Mouse (Mus musculus): Measurements from ENCODE around the gene Inca1. TPM values are rescaled to one million over a fixed set of nuclear protein-coding genes. Genes with fewer than 3 reads are reported as not detected.

Inca1 gene
- total and polyA plus RNA-seq, 3 experiments: 1.7 to 3.8 (median 3.4) TPM

DNA sequence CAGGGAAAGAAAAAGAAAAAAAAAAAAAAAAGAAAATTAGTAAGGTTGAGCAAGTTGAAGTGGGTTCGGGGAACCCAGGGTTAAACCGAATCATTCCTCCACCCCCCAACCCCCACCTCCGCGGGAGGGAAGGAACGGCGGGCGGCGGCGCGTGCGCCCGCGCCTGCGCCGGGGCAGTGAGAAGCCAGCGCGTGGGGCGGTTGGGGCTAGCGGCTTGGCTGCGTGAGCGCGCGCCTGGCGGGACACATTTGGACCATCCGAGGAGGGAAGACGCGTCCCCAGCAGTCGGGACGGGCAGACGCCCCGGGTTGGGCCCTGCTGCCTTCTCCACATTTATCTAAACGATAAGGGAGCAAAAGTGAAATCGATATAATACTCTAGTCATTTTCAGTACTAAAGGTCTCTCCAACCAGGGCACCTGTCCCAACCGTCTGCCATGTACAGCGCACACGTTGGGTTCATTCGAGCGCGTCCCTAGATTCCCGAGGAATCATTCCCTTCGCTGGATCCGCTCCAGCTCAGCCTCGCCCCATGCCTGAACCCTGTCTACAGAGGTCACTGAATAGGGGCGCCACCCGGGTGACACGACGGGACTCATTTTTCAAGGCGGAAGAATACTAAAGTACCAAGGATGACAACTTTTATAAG lies 44.9 kb downstream of the Inca1 start (continued):
- TF ChIP-seq BHLHE40 (IDR thresholded peaks at IDR 0.05; ENCODE audit: low read depth, low read length): peak; percentile 92
- peak; percentile 93 for TF ChIP-seq SIN3A (IDR thresholded peaks at IDR 0.05; ENCODE audit: low read length)
- peak; percentile 23; the same call in 1 of the 2 replicates for TF ChIP-seq HCFC1 (IDR thresholded peaks at IDR 0.05; ENCODE audit: low read depth, low read length)
- no peak for TF ChIP-seq RAD21 (IDR thresholded peaks at IDR 0.05; ENCODE audit: low read depth, low read length)
- TF ChIP-seq NELFE (IDR thresholded peaks at IDR 0.05; ENCODE audit: low read depth, low read length): peak; percentile 96

DNA sequence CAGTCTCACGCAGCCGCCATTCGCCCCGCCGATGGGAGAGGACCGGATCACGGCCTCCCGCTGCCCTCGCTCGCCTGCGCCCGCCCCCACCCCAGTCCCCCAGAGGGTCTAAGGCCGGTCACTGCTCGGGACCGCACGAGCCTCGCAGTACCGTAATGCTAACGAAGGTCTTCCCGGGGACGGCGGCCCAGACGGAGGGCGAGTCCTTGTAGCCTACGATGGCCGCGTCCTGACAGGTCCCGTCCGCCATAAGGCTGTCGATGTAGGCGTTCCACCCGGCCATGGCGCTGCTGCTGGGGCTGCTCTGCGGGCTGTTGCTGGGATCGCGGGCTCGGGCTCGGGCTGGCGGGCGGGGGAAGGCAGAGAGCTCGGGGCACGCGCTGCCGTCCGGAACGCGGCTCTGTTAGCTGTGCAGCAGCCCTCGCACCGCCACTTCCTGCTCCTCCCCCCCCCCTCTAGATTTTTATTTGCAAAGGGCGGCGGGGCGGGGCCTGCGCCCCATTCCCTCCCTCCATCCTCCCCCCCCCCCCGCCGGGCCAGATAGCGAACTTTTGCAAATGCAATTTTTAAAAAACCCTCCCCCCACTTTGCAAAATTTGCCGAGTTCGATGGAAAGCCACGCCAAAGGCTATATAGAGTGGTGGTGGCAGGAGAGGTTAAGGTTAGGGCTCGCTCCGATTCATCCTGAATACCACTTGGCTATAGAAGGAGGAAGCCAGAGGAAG lies 45.6 kb downstream of the Inca1 start, which contains the start of gene Pfn1:
TSS of gene Pfn1 (minus strand) at position 447 of the 725 bp plus-strand sequence.
- in situ Hi-C loops (cut with MboI; ENCODE audit: low pct_ligation_motif_present, low pct_unique_long_range_greater_than_20kb, low sequenced_read_pairs) (no loop called here), dilution Hi-C loops (cut with MboI; ENCODE audit: extremely low pct_ligation_motif_present, extremely low pct_unique_long_range_greater_than_20kb, low sequenced_read_pairs) (no loop called here)
- DNase-seq (ENCODE audit: extremely low read depth): peak; percentile 95

More for the DNA sequence above, 45.6 kb downstream of the Inca1 start, which contains the start of gene Pfn1:
- Histone ChIP-seq H3K27me3 (replicated peaks) (no peaks in the 10 kb centered on the region), H3K9ac (ENCODE audit: insufficient read depth, low read depth) (peak within 1 kb of the TSS; percentile 99), H3K79me2 (replicated peaks; ENCODE audit: control insufficient read depth, extremely low read depth, insufficient read depth, poor library complexity, severe bottlenecking) (peaks cover 50% of the 10 kb centered on the region), H3K9me3 (replicated peaks; ENCODE audit: low read length) (no peaks in the 10 kb centered on the region), H3K4me3 (replicated peaks in 1 of 3; ENCODE audit: low read depth in 2 of 3, low read length in 2 of 3, poor library complexity in 1 of 3) (peak within 1 kb of the TSS; percentile 74 to 99 (median 78)), H3K4me2 (ENCODE audit: insufficient read depth, low read depth, poor library complexity, severe bottlenecking) (peak within 1 kb of the TSS; percentile 87), H3K36me3 (replicated peaks in 1 of 2; ENCODE audit: control insufficient read depth in 1 of 2, insufficient read depth in 1 of 2, low read length in 1 of 2) (peaks cover 32 to 48% of the 10 kb centered on the region in 2 experiments), H3K27ac (ENCODE audit: insufficient read depth, low read depth) (peak within 1 kb of the TSS; percentile 96), H3K4me1 (ENCODE audit: control insufficient read depth in 1 of 2, insufficient read depth in 2 of 2) (peaks cover 19 to 57% of the 10 kb centered on the region in 2 experiments)
- TF ChIP-seq MEF2A (IDR thresholded peaks at IDR 0.05; ENCODE audit: borderline replicate concordance, low read depth, low read length) (peak; percentile 11; the same call in 1 of the 2 replicates), UBTF (IDR thresholded peaks at IDR 0.05; ENCODE audit: low read depth, low read length) (peak; percentile 51; the same call in 1 of the 2 replicates), CHD2 (IDR thresholded peaks at IDR 0.05; ENCODE audit: low read length) (peak; percentile 89), MAZ (IDR thresholded peaks at IDR 0.05; ENCODE audit: low read depth, low read length) (peak; percentile 99), NRF1 (IDR thresholded peaks at IDR 0.05; ENCODE audit: low read depth, low read length) (no peak), TBP (conservative IDR thresholded peaks at IDR 0.05; ENCODE audit: low read depth, low read length) (peak; percentile 74), ELF1 (IDR thresholded peaks at IDR 0.05; ENCODE audit: low read depth, low read length) (peak; percentile 89), CTCF (conservative IDR thresholded peaks at IDR 0.05 in 1 of 2, IDR thresholded peaks at IDR 0.05 in 1 of 2; ENCODE audit: low read depth in 2 of 2, low read length in 2 of 2) (no peak), JUN (IDR thresholded peaks at IDR 0.05; ENCODE audit: insufficient read depth, low read depth, low read length) (no peak), IRF4 (IDR thresholded peaks at IDR 0.05; ENCODE audit: low read depth, low read length) (no peak), ZMIZ1 (IDR thresholded peaks at IDR 0.05; ENCODE audit: low read depth, low read length) (peak; percentile 63; the same call in 1 of the 2 replicates), E2F4 (IDR thresholded peaks at IDR 0.05; ENCODE audit: insufficient replicate concordance, low read depth, low read length) (no peak), MAFK (IDR thresholded peaks at IDR 0.05; ENCODE audit: insufficient replicate concordance, low read length) (no peak), RAD21 (IDR thresholded peaks at IDR 0.05; ENCODE audit: low read depth, low read length) (no peak), POLR2A (IDR thresholded peaks at IDR 0.05; ENCODE audit: low read depth, low read length) (peak; percentile 94), ZC3H11A (IDR thresholded peaks at IDR 0.05; ENCODE audit: low read depth, low read length) (no peak), KAT2A (IDR thresholded peaks at IDR 0.05; ENCODE audit: insufficient replicate concordance, low read length) (no peak), NELFE (IDR thresholded peaks at IDR 0.05; ENCODE audit: low read depth, low read length) (peak; percentile 94), BHLHE40 (IDR thresholded peaks at IDR 0.05; ENCODE audit: low read depth, low read length) (no peak), TCF12 (IDR thresholded peaks at IDR 0.05; ENCODE audit: low read depth, low read length) (peak; percentile 93), SMC3 (IDR thresholded peaks at IDR 0.05; ENCODE audit: low read depth, low read length) (no peak), USF1 (IDR thresholded peaks at IDR 0.05; ENCODE audit: low read depth, low read length) (no peak), ZNF384 (IDR thresholded peaks at IDR 0.05; ENCODE audit: low read depth, low read length) (peak; percentile 75)
